Mouse (Mus musculus) olfactory bulb, adult 2 months (tissue): ENCODE results near the gene Auts2.

ENCODE experiments used
- CTCF ChIP-seq: fragments of 200-500 bp; IDR thresholded peaks from 2 replicates; pipeline ENCODE4 v1.5.1; 2012; ENCODE audit warnings: low read depth, mild to moderate bottlenecking, low read length, moderate library complexity; ENCODE audit not compliant: insufficient read depth
- POLR2A ChIP-seq: fragments of 200-500 bp; IDR thresholded peaks from 2 replicates; pipeline ENCODE4 v1.6.1; 2012; ENCODE audit warnings: mild to moderate bottlenecking, low read depth, low read length, moderate library complexity; ENCODE audit not compliant: insufficient read depth

DNA sequence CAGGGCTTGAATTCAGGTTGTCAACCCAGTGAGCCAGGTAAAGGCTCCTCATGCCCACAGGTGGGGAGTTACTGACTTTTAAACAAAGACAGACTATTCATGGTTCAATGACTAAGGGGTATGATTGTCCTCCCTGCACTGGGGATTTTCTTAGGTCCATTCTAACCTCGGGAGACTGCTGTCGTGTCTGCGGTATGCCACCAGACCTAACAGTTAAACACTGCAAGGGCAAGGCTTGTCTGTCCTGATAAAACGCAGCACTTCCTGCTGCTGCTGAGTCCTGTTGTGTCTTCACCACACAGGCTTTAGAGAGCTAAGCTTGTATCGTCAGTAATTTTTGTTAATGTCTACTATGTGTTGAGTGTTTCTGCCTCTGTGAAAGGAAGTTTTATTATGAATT, 828.2 kb downstream of the Auts2 start:
- no peak for TF ChIP-seq CTCF
- no peak for TF ChIP-seq POLR2A
